Mouse (Mus musculus): ENCODE data around the gene Pax5.

Pax5 gene

DNA sequence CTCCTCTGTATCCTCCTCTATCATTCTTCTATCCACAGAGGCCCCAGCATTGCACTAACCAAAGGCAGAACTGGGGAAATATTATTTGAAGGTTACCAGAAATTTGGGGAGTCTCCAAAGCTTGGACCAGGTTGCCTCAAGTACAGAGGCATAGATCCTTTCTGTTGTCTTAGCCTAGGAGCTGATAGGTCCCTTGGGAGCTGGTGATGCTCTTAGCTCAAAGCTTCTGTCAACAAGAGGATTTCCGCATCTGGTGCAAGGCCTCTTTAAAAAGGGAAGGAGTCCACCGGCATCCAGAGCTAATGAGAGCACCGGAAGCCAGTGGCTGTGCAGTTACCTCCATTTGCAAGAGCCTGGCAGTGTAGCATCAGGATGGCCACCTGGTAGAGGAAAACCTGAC, 5.1 kb downstream of the Pax5 start:
- no peak for DNase-seq

- peak; percentile 77 for DNase-seq
Measured at GRCm38 (mm10) chr4:44704369-44704745, 5.9 kb downstream of the Pax5 start.

GRCm38 (mm10) chr4:44703686-44704368, 6.5 kb downstream of the Pax5 start:
- no peak for DNase-seq

- no peak for DNase-seq
Measured at GRCm38 (mm10) chr4:44702891-44703685, 7.2 kb downstream of the Pax5 start.

DNA sequence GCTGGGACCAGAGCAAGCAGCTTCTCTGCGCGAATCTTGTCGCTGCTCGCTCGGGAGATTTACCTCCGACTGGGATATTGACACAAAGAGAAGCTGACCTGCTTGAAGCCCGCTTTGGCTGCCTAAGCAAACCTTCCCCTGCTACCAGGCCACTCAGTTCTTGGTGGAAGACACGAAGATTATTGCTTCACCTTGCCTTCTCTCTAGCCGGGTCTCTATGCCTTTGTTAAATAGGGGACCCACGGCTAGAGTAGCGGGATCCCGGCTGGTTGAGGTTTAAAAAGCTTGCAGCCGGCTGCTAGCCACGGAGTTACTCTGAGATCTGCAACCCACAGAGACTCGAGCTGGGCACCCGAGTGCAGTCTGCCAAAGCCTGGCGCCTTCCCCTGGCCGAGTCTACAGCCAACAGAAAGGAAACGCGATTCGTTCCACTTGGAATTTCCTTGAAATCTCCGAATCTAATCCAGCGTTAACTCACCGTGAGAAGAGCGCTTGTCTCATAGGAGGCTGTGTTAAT, 8.2 kb downstream of the Pax5 start:
- no peak for DNase-seq

DNA sequence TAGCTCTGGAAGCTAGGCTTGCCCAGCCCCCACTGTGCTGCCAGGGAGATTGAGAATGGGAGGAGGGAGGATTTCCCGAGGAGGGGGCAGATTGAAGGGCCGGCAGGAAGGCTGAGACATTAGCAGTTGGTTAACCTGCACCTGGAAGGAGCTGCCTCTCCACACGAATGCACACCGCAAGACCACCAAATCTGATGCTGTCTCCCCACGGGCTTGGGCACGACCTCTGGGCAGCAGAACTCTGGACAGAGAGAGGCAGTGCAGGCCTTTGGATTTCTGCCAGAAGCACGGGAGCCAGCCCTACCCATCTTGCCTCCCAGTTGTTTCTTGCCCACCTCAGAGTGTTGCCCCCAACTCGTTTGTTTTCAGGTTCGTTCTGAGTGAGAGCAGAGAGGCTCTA, 8.8 kb downstream of the Pax5 start:
- no peak for DNase-seq

DNA sequence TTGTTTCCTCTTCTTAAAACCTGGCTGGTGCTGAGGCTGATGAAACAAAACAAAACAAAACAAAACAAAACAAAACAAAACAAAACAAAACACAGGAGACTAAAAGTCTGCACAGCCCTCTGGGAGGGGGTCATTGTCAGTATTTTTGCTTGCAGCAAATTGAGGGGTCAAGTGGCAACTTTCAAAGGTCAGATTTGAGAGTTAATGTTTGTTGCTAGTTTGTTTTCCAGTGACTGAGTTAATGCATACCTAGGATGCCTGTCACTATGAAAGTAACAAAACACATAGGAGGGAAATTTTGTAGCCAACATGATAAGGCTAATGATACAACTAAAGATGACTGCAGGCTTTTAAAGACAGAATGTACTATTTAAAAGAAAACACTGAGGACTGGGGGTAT, 13.6 kb downstream of the Pax5 start:
- no peak for DNase-seq

GRCm38 (mm10) chr4:44694369-44694768, 15.9 kb downstream of the Pax5 start:
- DNase-seq: no peak

DNA sequence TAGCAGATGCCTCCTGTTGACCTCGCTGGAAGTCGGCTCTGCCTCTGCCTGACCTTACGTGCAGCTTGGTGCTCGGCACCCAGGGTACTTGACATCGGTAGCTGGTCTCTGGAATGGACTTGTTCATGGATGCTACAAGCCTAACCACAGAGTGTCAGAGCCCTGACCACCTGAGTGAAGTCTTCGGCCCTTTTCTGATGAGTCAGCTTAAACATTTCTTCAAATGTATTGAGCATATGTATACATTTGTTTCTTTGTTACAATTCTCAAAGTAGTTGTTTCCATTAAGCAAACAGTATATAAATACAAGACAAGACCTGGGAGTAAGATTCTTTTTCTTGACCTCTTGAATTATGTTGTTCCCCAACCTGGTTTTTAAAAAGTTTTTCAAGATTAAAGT, 24.7 kb downstream of the Pax5 start:
- no peak for DNase-seq

DNA sequence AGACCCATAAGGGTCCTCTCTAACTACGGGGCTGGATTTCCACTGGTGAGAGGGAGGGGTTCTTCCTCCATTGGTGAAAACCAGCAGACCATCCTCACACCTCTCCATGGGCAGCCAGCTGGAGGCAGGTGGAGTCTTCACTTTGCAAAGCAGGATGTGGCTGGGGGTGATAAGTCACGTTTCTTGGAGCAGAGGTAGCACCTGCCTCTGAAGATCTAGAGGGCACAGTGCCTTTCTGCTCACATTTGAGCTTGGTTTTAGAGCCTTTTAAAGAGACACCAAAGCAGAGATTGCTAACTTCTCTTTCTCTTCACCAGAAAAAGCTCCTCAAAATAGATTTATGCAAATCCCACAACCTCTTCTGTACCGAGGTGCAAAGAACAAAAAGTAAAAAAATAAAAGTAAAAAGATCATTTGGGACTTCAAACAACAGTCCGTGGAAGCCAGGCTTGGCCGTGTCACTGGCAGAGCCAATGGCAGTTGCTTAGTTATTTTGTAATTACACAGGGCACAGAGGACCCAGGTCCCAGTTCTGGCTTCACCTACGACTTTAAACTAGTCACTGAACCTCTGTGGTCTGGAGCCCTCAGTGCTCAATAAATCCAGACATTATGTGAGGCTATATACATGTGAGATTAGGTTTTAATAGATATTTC, 29.9 kb downstream of the Pax5 start:
- no peak for DNase-seq

DNA sequence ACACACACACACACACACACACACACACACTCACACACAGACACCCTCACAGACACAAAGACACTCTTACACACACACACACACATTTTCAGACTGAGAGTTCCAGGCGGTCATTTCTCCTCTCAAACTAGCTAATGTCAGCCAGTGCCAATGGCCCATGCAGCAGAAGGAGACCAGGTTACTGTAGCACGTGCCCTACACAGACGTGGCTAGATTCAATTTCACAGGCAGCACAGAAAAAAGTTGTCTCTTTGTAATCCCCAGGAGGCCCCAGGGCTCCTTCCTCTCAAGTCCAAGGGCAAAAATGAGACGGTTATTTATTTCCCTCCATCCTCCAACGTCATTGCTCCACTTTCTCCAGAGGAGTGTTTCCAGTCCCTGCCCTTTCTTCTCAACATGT, 31.6 kb downstream of the Pax5 start:
- no peak for DNase-seq

GRCm38 (mm10) chr4:44678026-44678425, 32.3 kb downstream of the Pax5 start:
- DNase-seq: no peak

DNA sequence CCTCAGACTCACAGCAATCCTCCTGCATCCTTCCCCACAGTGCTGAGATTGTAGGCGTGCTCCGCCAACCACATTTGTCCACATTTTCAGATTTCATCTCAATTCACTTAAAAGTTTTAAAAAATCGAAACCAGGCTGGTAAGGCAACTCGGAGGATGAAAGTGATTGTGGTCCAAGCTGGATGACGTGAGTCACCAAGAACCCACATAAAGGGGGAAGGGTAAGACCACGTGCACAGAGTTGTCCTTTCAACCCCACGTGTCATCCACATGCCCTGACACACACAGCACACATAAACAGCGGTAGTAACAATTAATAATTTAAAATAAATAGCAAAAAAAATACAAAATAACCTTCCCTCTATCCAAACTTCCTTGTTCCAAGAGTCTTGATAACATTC, 35.3 kb downstream of the Pax5 start:
- no peak for DNase-seq

DNA sequence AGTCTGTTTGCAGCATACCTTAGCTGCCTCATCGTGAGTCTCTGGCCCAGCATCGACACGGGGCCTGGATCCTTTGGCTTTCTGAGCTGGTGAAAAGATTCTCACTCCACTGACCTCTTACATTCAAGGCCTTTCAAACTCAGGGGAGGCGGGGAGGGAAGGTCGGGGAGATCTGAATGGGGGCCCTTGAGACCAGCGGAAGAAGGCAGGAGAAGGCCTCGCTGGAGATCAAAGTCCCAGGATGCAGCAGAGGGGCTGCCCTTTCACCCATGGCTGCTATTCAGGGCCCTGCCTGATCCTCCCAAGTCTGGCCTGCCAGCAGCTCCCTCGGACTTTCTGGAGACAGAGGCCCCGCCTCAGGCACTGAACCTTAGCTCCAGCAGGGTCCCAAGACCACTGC, 36.6 kb downstream of the Pax5 start:
- peak; percentile 8 for DNase-seq

DNA sequence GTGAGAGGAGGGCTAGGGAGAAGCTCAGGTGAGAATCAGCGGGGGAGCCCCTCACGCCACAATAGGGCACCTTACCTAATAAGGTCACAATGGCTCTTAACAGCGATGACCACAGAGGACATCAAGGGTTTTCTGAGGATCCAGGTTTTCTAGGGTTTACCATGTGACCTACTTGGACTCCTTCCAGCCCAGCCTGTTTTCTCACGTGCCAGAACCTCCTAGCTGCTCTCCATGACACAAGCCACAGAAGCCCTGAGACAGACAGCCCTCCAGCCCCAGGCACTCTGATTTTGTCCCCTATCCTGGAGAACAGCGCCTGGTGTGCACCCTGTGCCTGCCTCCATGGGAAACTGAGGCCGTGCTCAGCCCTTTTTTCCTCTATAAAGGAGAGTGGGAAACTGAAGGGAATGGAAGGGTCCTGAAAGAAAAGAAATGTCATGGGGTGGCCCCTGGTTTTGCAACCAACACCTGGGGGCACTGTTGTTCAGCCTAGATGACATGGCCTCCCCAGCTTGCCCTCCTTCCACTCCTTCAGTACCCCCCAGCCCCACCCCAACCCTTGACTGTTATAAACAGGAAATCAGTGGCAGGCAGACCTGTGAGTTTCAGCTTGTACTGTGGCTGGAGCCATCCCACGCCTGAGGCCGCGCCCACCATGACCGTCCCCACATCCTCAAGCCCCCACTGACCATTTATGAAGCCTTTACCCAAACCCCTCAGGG, 37.9 kb downstream of the Pax5 start:
- DNase-seq: no peak

GRCm38 (mm10) chr4:44671486-44671885, 38.8 kb downstream of the Pax5 start:
- no peak for DNase-seq

DNA sequence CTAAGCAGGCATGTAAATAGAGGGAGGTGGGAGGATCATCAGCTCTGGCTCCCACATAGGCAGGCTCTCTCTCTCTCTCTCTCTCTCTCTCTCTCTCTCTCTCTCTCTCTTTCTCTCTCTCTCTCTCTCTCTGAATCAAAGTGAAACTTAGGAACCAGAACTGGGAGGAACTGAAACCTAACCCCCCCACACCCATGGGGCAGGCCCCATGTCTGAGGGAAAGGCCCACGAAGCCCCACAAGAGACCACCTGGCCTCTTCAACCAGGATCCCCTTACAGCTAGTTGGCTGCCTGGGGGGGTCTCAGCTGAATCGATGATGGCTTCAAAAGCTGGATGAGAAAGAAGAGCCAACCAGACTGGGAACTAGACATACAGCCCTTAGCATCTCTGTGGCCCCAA, 39.3 kb downstream of the Pax5 start:
- no peak for DNase-seq

DNA sequence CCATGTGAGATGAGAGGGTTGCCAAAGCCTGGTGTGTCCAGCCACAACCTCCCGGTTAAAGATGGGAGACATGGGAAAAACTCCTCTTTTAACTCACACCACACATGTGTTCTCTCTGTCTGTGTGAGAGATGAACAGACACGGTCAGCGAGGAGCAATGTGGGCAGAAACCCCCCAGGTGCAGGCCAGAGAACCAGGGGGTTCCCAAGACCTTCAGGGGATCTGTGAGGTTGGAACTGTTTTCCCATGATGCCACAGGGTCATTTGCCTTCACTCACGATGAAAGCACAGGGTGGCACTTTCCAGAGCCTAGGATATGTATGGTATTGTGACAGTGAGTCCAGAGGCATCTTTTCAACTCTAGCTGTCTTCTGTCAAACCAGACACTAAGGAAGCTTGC, 39.9 kb downstream of the Pax5 start:
- DNase-seq: no peak

GRCm38 (mm10) chr4:44669485-44670181, 40.7 kb downstream of the Pax5 start:
- DNase-seq: no peak

GRCm38 (mm10) chr4:44668574-44668973, 41.7 kb downstream of the Pax5 start:
- no peak for DNase-seq

DNA sequence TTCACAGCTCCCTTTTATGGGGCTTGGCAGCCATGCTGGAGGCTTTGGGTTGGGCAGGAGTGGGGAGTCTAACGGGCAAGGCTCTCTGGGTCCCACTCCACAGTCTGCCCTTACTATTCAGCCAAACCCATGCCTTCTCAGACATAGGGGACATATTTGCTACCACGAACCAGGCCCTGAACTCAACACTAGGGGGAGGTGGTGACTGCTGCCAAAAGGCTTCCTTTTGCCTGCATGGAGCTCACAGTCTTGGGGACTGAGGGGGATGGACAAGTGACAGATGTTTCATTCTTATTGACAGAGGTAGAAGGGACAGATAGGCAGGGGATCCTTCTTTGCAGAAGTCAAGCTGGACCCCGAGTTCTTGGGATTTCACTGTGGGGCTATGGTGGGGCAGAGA, 42.1 kb downstream of the Pax5 start:
- DNase-seq: no peak

GRCm38 (mm10) chr4:44667369-44667768, 42.9 kb downstream of the Pax5 start:
- DNase-seq: no peak

DNA sequence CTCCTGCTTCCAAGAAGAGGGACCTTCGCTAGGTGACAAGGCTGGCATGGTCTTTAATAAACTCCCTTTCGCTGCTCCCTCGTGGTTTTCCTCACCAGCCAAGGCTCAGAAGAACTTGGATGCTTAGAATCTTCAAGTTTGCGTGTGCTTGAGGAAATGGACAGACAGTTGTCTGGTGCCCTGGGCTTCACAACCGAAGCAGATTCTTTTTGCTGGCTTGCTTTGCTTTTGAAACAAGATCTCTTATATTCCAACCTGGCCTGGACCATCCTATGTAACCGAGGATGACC, 45.6 kb downstream of the Pax5 start:
- DNase-seq: no peak
